Mouse (Mus musculus) intestine, embryonic 14.5 days (tissue): Measurements from ENCODE around the gene Tnik. TPM values are rescaled to one million over a fixed set of nuclear protein-coding genes. Genes with fewer than 3 reads are reported as not detected.
A peak's percentile ranks its signal among the peaks of the same experiment; 100 is the strongest.

Experiments
- ATAC-seq: fragments of 200-750 bp; cut with Nextera tagmentation; replicated peaks from 2 replicates; pipeline ENCODE4 v1.8.0; 2017; ENCODE audit warnings: low read depth, moderate number of reproducible peaks, moderate TSS enrichment, moderate library complexity; ENCODE audit not compliant: low FRiP score, low TSS enrichment
- DNase-seq: peaks from one replicate; pipeline ENCODE4 v3.0.0-alpha.2; 2018; ENCODE audit warnings: low spot score
- H3K27ac ChIP-seq: fragments of 300-500 bp; sonication (generic); 2 replicates; pipeline ENCODE4 v1.5.1; 2014; ENCODE audit warnings: low read depth, mild to moderate bottlenecking, control low read depth
- H3K27me3 ChIP-seq: fragments of 300-500 bp; sonication (generic); replicated peaks from 2 replicates; pipeline ENCODE4 v1.6.1; 2014; ENCODE audit warnings: low read length, control low read depth; ENCODE audit not compliant: control insufficient read depth, insufficient read depth
- H3K36me3 ChIP-seq: fragments of 300-500 bp; sonication (generic); 2 replicates; pipeline ENCODE4 v1.6.1; 2014; ENCODE audit warnings: low read length, control low read depth; ENCODE audit not compliant: control insufficient read depth, insufficient read depth
- H3K4me1 ChIP-seq: fragments of 300-500 bp; sonication (generic); replicated peaks from 2 replicates; pipeline ENCODE4 v1.6.1; 2014; ENCODE audit warnings: low read length, control low read depth, mixed read lengths; ENCODE audit not compliant: control insufficient read depth, insufficient read depth
- H3K4me2 ChIP-seq: fragments of 300-500 bp; sonication (generic); 2 replicates; pipeline ENCODE4 v1.6.1; 2014; ENCODE audit warnings: low read length
- H3K4me3 ChIP-seq: fragments of 300-500 bp; sonication (generic); 2 replicates; pipeline ENCODE4 v1.5.1; 2014; ENCODE audit warnings: low read depth, low read length, control low read depth, mixed read lengths
- H3K9ac ChIP-seq: fragments of 300-500 bp; sonication (generic); 2 replicates; pipeline ENCODE4 v1.6.1; 2014; ENCODE audit warnings: mild to moderate bottlenecking, low read length
- H3K9me3 ChIP-seq: fragments of 300-500 bp; sonication (generic); 2 replicates; pipeline ENCODE4 v1.6.1; 2016; ENCODE audit warnings: low read length, control low read depth; ENCODE audit not compliant: control insufficient read depth
- whole genome bisulfite sequencing: fragments of 180-500 bp; shearing (Covaris S2); extraction: QIAGEN DNeasy Blood & Tissue Kit; methylation state at CpG from one replicate; pipeline ENCODE4 v1.1.7; 2014; 5-methylcytosine and 5-hydroxymethylcytosine counted together
- polyA plus RNA-seq: library from polyadenylated mRNA; unstranded; fragments of >200 nt; fragmentation: Nextera tagmentation; extraction: Ambion mirVana; gene quantifications from 2 replicates; pipeline ENCODE4 v1.2.1, GENCODE M21; 2014

Tnik gene
- polyA plus RNA-seq, 1 experiment from 2014 or later, result 16.1 TPM

- H3K4me1 ChIP-seq, result no peaks in the 10 kb centered on the region
- H3K9ac ChIP-seq, result no peak overlapping the region
- no peak overlapping the region for H3K4me3 ChIP-seq
- H3K36me3 ChIP-seq, result no peaks in the 10 kb centered on the region
- ATAC-seq, result no peak
- WGBS, result 58% methylated on average over 4 of the region's 4 CpGs
- no peaks in the 10 kb centered on the region for H3K27me3 ChIP-seq
- no peak overlapping the region for H3K4me2 ChIP-seq
- H3K27ac ChIP-seq, result no peak overlapping the region
- no peak for DNase-seq
- H3K9me3 ChIP-seq, result no peaks in the 10 kb centered on the region
Observed at GRCm38 (mm10) chr3:28228930-28229329, 34.1 kb upstream of the Tnik start.

GRCm38 (mm10) chr3:28229503-28229902 is 33.5 kb upstream of the Tnik start:
- DNase-seq (no peak), ATAC-seq (peak; percentile 87)
- Histone ChIP-seq H3K4me2 (no peak overlapping the region), H3K36me3 (no peaks in the 10 kb centered on the region), H3K27me3 (no peaks in the 10 kb centered on the region), H3K4me1 (no peaks in the 10 kb centered on the region), H3K4me3 (no peak overlapping the region), H3K9me3 (no peaks in the 10 kb centered on the region), H3K9ac (no peak overlapping the region), H3K27ac (no peak overlapping the region)
- WGBS, result 85% methylated on average over 2 of the region's 2 CpGs

DNA sequence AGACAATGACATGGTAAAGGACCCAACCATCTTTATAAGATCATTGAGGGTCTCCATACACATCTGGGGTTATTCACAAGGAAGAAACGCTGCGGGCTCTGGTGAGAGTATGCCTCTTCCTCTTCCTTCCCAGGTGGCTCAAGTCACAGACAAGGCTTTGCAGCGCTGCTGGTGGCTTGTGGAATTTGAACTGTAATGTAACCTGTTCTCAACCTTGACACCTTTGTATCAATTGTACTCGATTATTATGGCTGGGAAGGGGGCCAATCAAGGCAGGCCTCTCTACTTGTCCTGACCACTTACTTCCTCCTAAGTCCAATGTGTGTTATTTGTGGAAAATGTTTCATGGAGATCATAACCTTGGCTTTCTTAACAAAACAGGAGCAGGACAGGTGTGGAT is 30.1 kb upstream of the Tnik start:
- Histone ChIP-seq H3K4me3 (no peak overlapping the region), H3K27me3 (no peaks in the 10 kb centered on the region), H3K9me3 (no peaks in the 10 kb centered on the region), H3K36me3 (no peaks in the 10 kb centered on the region), H3K4me2 (no peak overlapping the region), H3K4me1 (no peaks in the 10 kb centered on the region), H3K9ac (no peak overlapping the region), H3K27ac (no peak overlapping the region)
- WGBS, result 87% methylated on average over 4 of the region's 4 CpGs
- DNase-seq, result no peak
- ATAC-seq, result no peak

DNA sequence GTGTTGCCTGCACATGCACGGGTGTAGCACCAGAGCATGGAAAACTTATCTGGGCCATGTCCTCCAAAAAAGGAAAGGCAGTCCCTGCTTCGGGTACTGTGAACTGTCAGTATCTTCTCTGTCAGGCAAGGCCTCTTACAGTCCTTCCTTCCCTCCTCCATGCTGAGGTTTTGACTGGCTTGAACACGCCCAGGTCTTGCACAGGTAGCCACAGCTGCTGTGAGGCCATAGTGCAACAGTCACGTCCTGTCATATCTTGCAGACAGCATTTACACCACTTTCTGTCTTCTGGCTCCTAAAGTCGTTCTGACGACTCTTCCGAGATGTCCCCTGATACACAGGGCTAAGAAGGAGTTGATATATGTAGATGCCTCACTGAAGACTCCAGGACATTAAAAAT is 28.8 kb upstream of the Tnik start:
- H3K27ac ChIP-seq, result no peak overlapping the region
- H3K4me2 ChIP-seq, result no peak overlapping the region
- no peak for DNase-seq
- no peak overlapping the region for H3K9ac ChIP-seq
- H3K4me3 ChIP-seq, result no peak overlapping the region
- no peaks in the 10 kb centered on the region for H3K27me3 ChIP-seq
- H3K4me1 ChIP-seq, result no peaks in the 10 kb centered on the region
- no peaks in the 10 kb centered on the region for H3K9me3 ChIP-seq
- 78% methylated on average over 7 of the region's 7 CpGs for WGBS
- H3K36me3 ChIP-seq, result no peaks in the 10 kb centered on the region
- no peak for ATAC-seq

- H3K4me3 ChIP-seq, result no peak overlapping the region
- DNase-seq, result no peak
- no peaks in the 10 kb centered on the region for H3K36me3 ChIP-seq
- H3K9me3 ChIP-seq, result no peaks in the 10 kb centered on the region
- H3K4me1 ChIP-seq, result no peaks in the 10 kb centered on the region
- no peak overlapping the region for H3K9ac ChIP-seq
- 91% methylated on average over 4 of the region's 4 CpGs for WGBS
- no peak for ATAC-seq
- H3K27me3 ChIP-seq, result no peaks in the 10 kb centered on the region
- no peak overlapping the region for H3K27ac ChIP-seq
- no peak overlapping the region for H3K4me2 ChIP-seq
Observed at GRCm38 (mm10) chr3:28236689-28237088, 26.3 kb upstream of the Tnik start.

DNA sequence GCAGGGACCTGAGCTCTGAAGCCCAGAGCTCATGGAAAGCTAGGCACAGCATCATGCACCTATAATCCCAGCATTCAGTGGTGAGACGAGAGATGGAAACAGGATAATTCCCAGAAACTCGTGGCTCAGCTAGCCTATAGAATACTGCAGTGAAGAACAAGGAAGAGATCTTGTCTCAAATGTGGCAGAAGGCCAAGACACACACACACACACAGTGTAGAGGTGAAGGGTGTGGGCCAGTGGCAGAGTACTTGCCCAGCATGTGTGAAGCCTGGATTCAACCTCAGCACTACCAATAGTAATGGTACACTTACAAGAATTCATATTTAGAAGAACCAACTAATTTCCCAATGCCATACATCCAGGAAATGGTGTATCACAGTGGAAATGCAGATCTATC is 24.9 kb upstream of the Tnik start:
- 72% methylated on average over 2 of the region's 2 CpGs for WGBS
- no peak overlapping the region for H3K4me3 ChIP-seq
- no peak for DNase-seq

DNA sequence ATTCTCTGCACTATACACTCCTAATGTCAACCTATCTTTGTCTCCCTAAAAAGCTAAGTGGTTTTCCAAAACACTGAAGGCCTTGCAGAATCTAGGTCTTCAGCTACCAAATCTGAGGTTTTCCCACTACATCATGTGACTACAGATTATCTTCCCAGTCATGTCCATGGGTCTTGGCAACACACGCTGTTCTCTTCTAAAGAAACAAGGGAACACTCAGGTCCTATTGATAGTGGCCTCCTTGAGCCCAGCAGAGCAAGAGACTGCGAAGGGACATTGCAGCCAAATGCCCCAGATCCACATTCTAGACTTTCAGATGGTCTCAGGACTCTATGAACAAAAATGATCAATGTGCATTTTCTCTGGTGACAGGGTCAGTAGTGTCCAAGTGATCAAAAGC is 20.5 kb upstream of the Tnik start:
- no peak for DNase-seq
- Histone ChIP-seq H3K4me3 (no peak overlapping the region), H3K4me2 (no peak overlapping the region), H3K27ac (no peak overlapping the region), H3K9ac (no peak overlapping the region), H3K36me3 (no peaks in the 10 kb centered on the region), H3K4me1 (no peaks in the 10 kb centered on the region), H3K27me3 (no peaks in the 10 kb centered on the region), H3K9me3 (no peaks in the 10 kb centered on the region)
- 92% methylated on average over 2 of the region's 2 CpGs for WGBS
- no peak for ATAC-seq

More for the DNA sequence above, 24.9 kb upstream of the Tnik start:
- H3K27ac ChIP-seq, result no peak overlapping the region
- no peaks in the 10 kb centered on the region for H3K27me3 ChIP-seq
- H3K36me3 ChIP-seq, result no peaks in the 10 kb centered on the region
- no peak for ATAC-seq
- no peak overlapping the region for H3K4me2 ChIP-seq
- no peaks in the 10 kb centered on the region for H3K4me1 ChIP-seq
- no peak overlapping the region for H3K9ac ChIP-seq
- no peaks in the 10 kb centered on the region for H3K9me3 ChIP-seq

DNA sequence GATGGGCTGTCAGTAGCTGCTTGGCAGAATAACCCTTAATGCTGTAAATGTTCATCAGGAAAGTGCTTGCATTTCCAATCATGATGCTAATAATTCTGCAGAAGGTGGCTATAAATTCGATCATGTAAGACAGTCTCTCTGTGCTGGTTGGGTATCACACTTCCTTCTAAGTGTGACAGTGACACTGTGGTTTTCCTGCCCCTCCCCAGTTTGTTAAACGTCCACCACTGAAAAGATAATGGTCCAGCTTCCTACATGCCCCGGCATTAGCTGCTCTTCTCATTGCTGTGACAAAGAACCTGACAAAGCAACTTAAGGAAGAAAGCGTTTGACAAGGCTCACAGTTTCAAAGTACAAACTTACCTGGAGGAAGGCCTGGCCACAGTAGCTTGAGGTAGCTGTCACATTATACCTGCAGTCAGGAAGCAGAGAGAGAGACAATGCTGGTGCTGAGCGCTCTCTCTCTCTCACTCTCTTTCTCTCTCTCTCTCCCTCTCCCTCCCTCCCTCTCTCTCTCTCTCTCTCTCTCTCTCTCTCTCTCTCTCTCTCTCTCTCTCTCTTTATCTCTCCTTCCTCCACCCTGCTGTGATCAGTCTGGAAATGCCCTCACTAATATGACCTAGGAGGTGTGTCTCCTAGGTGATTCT is 18.6 kb upstream of the Tnik start:
- no peaks in the 10 kb centered on the region for H3K9me3 ChIP-seq
- H3K4me1 ChIP-seq, result 0 out of 2 replicates have a peak, but pooled peaks cover 4% of the 10 kb centered on the region
- no peak for ATAC-seq
- no peak overlapping the region for H3K27ac ChIP-seq
- no peak overlapping the region for H3K9ac ChIP-seq
- H3K36me3 ChIP-seq, result no peaks in the 10 kb centered on the region
- H3K27me3 ChIP-seq, result no peaks in the 10 kb centered on the region
- no peak overlapping the region for H3K4me3 ChIP-seq
- no peak for DNase-seq
- H3K4me2 ChIP-seq, result no peak overlapping the region
- 74% methylated on average over 5 of the region's 5 CpGs for WGBS

DNA sequence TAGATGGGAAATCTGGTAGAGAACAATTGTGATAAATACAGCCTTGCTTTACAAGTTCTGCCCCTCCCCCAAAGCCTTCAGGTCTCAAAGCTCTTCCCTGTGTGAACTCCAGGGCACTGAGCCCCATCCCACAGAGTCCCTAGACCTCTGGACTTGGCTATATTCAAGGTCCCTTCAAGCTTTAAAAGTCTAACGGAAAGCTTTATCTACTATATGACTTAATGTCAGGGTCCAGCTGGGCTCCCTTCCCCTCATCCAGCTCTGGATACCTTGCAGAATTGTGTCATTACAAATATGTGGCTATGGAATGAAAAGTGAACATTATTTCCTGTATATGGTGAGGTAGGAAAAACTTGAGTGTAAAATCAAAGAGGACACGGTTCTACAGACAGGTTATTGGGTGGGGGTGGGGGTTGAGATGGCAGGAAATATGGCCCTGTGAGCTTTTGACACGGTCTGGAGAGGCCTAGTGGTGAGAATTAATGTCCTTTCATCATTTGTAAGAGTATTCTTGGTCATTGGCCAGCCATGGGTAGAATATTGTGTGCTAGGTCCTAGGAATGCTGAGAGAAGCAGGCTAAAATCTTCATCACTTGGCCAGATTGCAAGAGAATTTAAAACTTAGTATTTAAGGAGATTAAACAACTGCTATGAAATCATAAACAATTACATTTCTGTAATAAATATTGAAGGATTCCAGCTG is 14.6 kb upstream of the Tnik start:
- Histone ChIP-seq H3K36me3 (no peaks in the 10 kb centered on the region), H3K27ac (no peak overlapping the region; the same call in 1 of the 2 replicates), H3K4me1 (0 out of 2 replicates have a peak, but pooled peaks cover 4% of the 10 kb centered on the region), H3K9ac (no peak overlapping the region), H3K4me3 (no peak overlapping the region), H3K4me2 (no peak overlapping the region), H3K27me3 (no peaks in the 10 kb centered on the region), H3K9me3 (no peaks in the 10 kb centered on the region)
- DNase-seq (no peak), ATAC-seq (no peak)
- 35% methylated on average over 3 of the region's 3 CpGs for WGBS
